Mouse (Mus musculus): ENCODE results near the gene Atp2b4.

GRCm38 (mm10) chr1:133771831-133772399 lies 28.9 kb downstream of the Atp2b4 start:
- no peak for TF ChIP-seq POLR2A (IDR thresholded peaks at IDR 0.05; ENCODE audit: extremely low read depth, insufficient read depth, low read length)
- TF ChIP-seq CTCF (IDR thresholded peaks at IDR 0.05; ENCODE audit: low read depth, low read length) = no peak
